Mouse (Mus musculus) stomach, embryonic 16.5 days (tissue): Measurements from ENCODE around the gene Cd6. TPM values are rescaled to one million over a fixed set of nuclear protein-coding genes. Genes with fewer than 3 reads are reported as not detected.

Experiments
- ATAC-seq: fragments of 200-750 bp; cut with Nextera tagmentation; 2 replicates; pipeline ENCODE4 v1.8.0; 2017; ENCODE audit warnings: moderate number of reproducible peaks, moderate TSS enrichment; ENCODE audit not compliant: insufficient read depth, low FRiP score
- H3K27ac ChIP-seq: fragments of 300-500 bp; sonication (generic); 2 replicates; pipeline ENCODE4 v1.5.1; 2014; ENCODE audit warnings: low read length
- H3K27me3 ChIP-seq: fragments of 300-500 bp; sonication (generic); 2 replicates; pipeline ENCODE4 v1.6.1; 2014; ENCODE audit warnings: low read length, control low read depth, mixed read lengths; ENCODE audit not compliant: control insufficient read depth, insufficient read depth
- H3K36me3 ChIP-seq: fragments of 300-500 bp; sonication (generic); 2 replicates; pipeline ENCODE4 v1.6.1; 2014; ENCODE audit warnings: low read length; ENCODE audit not compliant: control insufficient read depth, insufficient read depth
- H3K4me1 ChIP-seq: fragments of 300-500 bp; sonication (generic); 2 replicates; pipeline ENCODE4 v1.6.1; 2014; ENCODE audit warnings: low read length, control low read depth, mixed read lengths; ENCODE audit not compliant: control insufficient read depth, insufficient read depth
- H3K4me2 ChIP-seq: fragments of 300-500 bp; sonication (generic); 2 replicates; pipeline ENCODE4 v1.6.1; 2014; ENCODE audit warnings: low read depth, low read length, mixed read lengths
- H3K4me3 ChIP-seq: fragments of 300-500 bp; sonication (generic); replicated peaks from 2 replicates; pipeline ENCODE4 v1.5.1; 2014; ENCODE audit warnings: mild to moderate bottlenecking, low read length
- H3K9ac ChIP-seq: fragments of 300-500 bp; sonication (generic); 2 replicates; pipeline ENCODE4 v1.6.1; 2014; ENCODE audit warnings: low read length
- H3K9me3 ChIP-seq: fragments of 300-500 bp; sonication (generic); replicated peaks from 2 replicates; pipeline ENCODE4 v1.6.1; 2016; ENCODE audit warnings: low read length, control low read depth; ENCODE audit not compliant: control insufficient read depth
- WGBS: fragments of 180-500 bp; shearing (Covaris S2); extraction: QIAGEN DNeasy Blood & Tissue Kit; methylation state at CpG from one replicate; pipeline ENCODE4 v1.1.7; 2014; 5-methylcytosine and 5-hydroxymethylcytosine counted together
- polyA plus RNA-seq: library from polyadenylated mRNA; unstranded; fragments of >200 nt; fragmentation: Nextera tagmentation; extraction: Ambion mirVana; gene quantifications from 2 replicates; pipeline ENCODE4 v1.2.1, GENCODE M21; 2015

Cd6 gene
- polyA plus RNA-seq, 1 experiment from 2014 or later, result 0.58 TPM

- no peaks in the 10 kb centered on the region for H3K27me3 ChIP-seq
- 87% methylated on average over 4 of the region's 4 CpGs for WGBS
- H3K4me3 ChIP-seq, result no peak overlapping the region
- no peak overlapping the region for H3K9ac ChIP-seq
- H3K9me3 ChIP-seq, result no peaks in the 10 kb centered on the region
- no peak overlapping the region for H3K4me2 ChIP-seq
- ATAC-seq, result no peak
- peaks cover 7% of the 10 kb centered on the region for H3K4me1 ChIP-seq
- no peak overlapping the region for H3K27ac ChIP-seq
- no peaks in the 10 kb centered on the region for H3K36me3 ChIP-seq
Measured at GRCm38 (mm10) chr19:10739916-10740315, 89.9 kb downstream of the Cd6 start.

Other genes with a start within 250 kb of the Cd6 start
- 317 and 357 TPM in 2 replicates for gene Ddb1, start 224.7 kb downstream of the Cd6 start, polyA plus RNA-seq
- 19.3 and 19.4 TPM in 2 replicates for gene Tkfc, start 224.4 kb downstream of the Cd6 start, polyA plus RNA-seq
- gene Vwce, start 195.8 kb downstream of the Cd6 start, polyA plus RNA-seq, result 1.2 and 2.0 TPM in 2 replicates
- 139 and 218 TPM in 2 replicates for gene Pga5, start 152.0 kb downstream of the Cd6 start, polyA plus RNA-seq
- 48.7 and 60.3 TPM in 2 replicates for gene Vps37c, start 141.3 kb downstream of the Cd6 start, polyA plus RNA-seq
- 3.3 and 3.8 TPM in 2 replicates for gene Cd5, start 91.1 kb downstream of the Cd6 start, polyA plus RNA-seq
- gene Slc15a3, start 9.7 kb upstream of the Cd6 start, polyA plus RNA-seq, result 0.52 and 0.70 TPM in 2 replicates
- 66.3 and 70.6 TPM in 2 replicates for gene Tmem132a, start 39.9 kb upstream of the Cd6 start, polyA plus RNA-seq
- 147 and 169 TPM in 2 replicates for gene Tmem109, start 51.9 kb upstream of the Cd6 start, polyA plus RNA-seq
- 36.8 and 40.6 TPM in 2 replicates for gene Prpf19, start 65.2 kb upstream of the Cd6 start, polyA plus RNA-seq
- not detected in 2 replicates for gene Zp1, start 90.6 kb upstream of the Cd6 start, polyA plus RNA-seq
- not detected in 2 replicates for gene Ptgdr2, start 107.1 kb upstream of the Cd6 start, polyA plus RNA-seq
- 23.8 and 27.5 TPM in 2 replicates for gene Ccdc86, start 119.2 kb upstream of the Cd6 start, polyA plus RNA-seq
- 8.0 and 11.3 TPM in 2 replicates for gene Ms4a10, start 144.6 kb upstream of the Cd6 start, polyA plus RNA-seq
- gene Ms4a15, start 163.2 kb upstream of the Cd6 start, polyA plus RNA-seq, result not detected in 2 replicates
- 3.7 and 4.2 TPM in 2 replicates for gene Ms4a18, start 188.0 kb upstream of the Cd6 start, polyA plus RNA-seq